Mouse (Mus musculus) thymus, postnatal 36 days (tissue): ENCODE data around the gene Pde11a.
A peak's percentile ranks its signal among the peaks of the same experiment; 100 is the strongest.

Experiments used
- DNase-seq, 2 experiments: peaks; one replicate each; pipeline ENCODE4 v3.0.0; 2022; ENCODE audit warnings: mixed read lengths in 2 of 2

The Pde11a gene

GRCm38 (mm10) chr2:76050092-76050491 is 288.5 kb downstream of the Pde11a start:
- DNase-seq, result no peak

DNA sequence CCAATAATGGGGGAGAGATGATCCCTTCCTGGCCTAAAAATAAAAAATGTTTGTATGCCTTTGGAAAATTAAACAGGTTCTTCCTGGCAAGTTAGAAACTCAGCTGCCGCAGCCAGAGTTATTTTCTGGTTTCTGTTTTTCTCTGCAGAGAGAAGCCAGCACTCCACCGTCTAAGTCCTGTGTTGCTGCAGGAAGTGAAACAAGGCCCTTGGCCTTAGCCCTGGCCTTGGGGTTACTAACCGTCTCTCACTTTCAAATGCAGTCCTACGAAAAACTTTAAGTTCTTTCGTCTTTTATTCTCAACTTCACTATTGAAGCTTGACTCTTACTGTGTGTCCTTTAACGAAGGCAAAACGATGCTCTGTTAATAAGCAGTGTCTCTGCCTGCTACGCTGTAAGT is 289.0 kb downstream of the Pde11a start:
- no peak for DNase-seq

- DNase-seq, result no peak
Measured at GRCm38 (mm10) chr2:76047740-76048139, 290.8 kb downstream of the Pde11a start.

- DNase-seq, result no peak
Measured at GRCm38 (mm10) chr2:76042210-76042609, 296.4 kb downstream of the Pde11a start.

DNA sequence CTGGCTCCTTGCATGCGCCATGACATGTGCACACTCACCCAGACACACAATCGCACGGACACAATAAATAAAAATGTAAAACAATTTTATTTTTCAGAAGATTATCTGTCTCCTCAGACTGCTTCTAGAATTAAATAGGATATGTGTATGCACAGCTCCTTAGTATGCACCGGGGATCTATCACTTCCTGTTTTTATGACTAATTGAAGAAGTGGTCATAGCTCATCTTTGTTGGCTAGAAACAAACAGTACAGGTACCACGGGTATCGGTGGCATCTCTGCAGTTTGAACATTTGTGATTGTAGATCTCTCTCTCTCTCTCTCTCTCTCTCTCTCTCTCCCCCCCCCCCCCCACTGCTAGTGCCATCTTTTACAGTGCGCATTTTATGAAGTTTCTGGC is 298.5 kb downstream of the Pde11a start:
- DNase-seq, result no peak

GRCm38 (mm10) chr2:76030080-76030479 is 308.5 kb downstream of the Pde11a start:
- DNase-seq, result no peak

DNA sequence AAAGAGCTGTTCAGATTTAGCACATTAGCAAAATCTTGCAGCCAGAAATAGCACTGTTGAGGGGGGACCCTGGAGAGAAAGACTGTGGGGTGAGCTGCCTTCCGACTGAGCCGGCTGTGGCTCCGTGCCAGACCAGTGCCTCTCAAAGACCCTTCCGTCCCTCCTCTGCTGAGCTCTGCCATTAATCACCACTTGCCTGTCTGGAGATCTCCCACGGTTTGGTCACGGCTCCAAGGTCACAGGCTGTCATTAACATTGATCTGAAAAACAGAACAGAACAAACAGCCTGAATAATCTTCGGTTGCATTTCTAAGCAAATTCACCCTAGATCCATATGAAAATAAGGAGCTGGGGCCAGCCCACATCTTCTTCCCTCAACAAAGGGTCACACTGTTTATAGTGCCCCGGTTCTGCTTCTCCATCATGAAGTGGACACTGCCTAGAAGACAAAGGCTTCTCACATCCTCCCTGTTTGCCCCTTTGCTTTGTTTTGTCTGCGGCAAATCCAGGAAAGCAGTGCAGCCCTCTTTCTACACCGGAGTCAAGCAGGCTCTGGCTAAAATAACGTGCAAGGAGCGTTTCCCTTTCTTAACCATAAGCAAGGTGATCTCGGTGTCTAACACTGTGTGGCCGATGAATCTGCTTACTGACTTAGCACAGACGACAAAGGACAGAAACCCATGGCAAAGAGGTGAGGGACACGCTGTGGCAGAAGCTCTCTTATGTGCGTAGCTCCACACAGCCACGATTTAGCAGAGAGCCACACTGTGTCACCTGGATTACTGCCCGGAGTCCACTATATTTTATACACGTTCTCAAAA is 309.3 kb downstream of the Pde11a start:
- DNase-seq, result no peak

DNA sequence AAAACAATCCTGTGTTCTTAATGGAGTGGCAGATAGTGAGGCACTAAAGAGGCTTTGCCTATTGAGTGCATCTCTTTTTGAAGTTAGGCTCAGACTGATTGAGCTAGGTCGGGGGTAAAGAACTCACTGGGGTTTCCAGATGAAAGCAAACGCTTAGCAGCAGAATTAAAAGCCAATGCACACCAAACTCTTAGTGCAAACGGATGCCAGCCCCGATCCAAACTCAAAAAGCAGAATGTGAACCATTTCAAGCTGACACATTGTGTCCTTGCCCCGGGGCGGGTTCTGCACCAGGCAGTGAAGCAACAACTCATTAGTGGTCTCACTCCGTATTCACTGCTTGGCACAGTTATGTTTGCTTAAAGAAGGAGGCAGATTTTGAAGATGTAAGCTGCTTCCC is 321.7 kb downstream of the Pde11a start:
- no peak for DNase-seq

- no peak for DNase-seq
Measured at GRCm38 (mm10) chr2:76016136-76016535, 322.4 kb downstream of the Pde11a start.

DNA sequence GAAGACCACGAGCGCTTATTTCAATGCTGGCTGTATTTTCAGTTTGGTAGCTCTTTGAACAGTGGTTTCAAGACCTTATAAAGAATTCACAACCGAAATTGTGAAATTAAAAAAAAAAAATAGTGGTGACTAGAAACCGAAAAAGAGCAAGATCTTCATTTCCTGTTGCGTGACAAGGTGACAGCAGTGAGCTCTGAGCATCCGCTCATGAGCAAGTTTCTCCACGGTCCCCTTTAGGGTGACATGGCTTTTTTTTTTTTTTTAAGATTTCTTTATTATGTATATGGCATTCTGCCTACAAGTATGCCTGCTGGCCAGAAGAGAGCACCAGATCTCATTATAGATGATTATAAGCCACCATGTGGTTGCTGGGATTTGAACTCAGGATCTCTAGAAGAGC is 323.1 kb downstream of the Pde11a start:
- DNase-seq, result no peak

GRCm38 (mm10) chr2:76014659-76015058 is 323.9 kb downstream of the Pde11a start:
- DNase-seq, result no peak

- no peak for DNase-seq
Measured at GRCm38 (mm10) chr2:76006194-76006593, 332.4 kb downstream of the Pde11a start.

- DNase-seq, result no peak
Measured at GRCm38 (mm10) chr2:76002899-76003298, 335.7 kb downstream of the Pde11a start.

- peak; percentile 61 to 69 for DNase-seq
Measured at GRCm38 (mm10) chr2:76001392-76001791, 337.2 kb downstream of the Pde11a start.

GRCm38 (mm10) chr2:75999636-76000035 is 338.9 kb downstream of the Pde11a start:
- no peak for DNase-seq

DNA sequence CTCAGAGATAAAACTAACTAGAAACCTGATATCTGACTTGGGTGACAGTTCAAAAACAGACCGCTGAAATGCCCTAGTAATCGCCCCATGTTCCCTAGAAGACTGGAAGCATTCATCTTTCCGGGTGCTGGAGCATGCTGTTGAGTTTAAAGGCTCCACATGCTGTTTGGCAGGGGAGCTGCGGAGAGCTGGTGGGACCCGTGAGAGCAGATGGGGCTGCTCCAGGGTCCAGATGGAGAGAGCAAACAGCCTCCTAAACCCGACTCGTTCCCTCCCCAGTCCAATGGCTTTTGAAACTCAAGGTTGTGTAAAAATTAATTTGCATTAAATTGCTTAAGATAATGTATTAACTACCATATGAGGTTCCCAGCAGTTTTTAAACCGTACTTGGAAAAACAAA is 339.9 kb downstream of the Pde11a start:
- DNase-seq, result no peak

GRCm38 (mm10) chr2:75997726-75998125 is 340.8 kb downstream of the Pde11a start:
- DNase-seq, result no peak

GRCm38 (mm10) chr2:75994841-75995240 is 343.7 kb downstream of the Pde11a start:
- DNase-seq, result no peak

- no peak for DNase-seq
Measured at GRCm38 (mm10) chr2:75991581-75992205, 346.9 kb downstream of the Pde11a start.

DNA sequence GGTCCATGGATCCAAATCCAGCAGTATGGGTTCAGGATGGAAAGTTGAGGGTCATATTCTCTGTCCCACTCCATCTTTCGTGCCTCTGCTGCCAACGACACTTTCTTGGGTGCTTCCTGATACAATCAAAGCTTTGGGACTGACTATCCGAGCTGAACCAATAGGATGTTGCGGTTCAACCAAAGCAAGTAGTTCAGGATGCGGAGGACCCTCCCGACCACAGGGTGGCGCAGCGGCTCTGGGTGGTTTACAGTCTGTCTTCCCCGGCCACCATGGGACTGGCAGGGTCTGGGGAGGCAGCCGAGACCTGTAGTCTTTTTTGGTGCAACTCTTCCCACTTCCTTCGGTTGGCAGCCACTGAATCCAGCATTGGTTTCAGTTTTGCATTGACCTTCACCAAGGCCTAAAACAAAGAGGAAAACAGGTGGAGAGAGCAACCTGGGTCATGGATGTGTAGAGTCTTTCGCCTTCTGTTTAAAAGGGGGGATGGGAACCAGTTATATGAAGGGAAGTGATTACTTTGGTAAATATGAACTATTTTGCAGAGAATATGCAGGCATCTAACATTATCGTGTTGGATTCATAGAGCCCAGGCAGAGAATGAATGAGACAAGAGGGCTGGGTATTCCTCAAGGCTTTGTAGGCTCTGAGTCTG is 347.6 kb downstream of the Pde11a start:
- DNase-seq, result peak; percentile 63 to 69

GRCm38 (mm10) chr2:75989694-75990093 is 348.9 kb downstream of the Pde11a start:
- DNase-seq, result no peak

DNA sequence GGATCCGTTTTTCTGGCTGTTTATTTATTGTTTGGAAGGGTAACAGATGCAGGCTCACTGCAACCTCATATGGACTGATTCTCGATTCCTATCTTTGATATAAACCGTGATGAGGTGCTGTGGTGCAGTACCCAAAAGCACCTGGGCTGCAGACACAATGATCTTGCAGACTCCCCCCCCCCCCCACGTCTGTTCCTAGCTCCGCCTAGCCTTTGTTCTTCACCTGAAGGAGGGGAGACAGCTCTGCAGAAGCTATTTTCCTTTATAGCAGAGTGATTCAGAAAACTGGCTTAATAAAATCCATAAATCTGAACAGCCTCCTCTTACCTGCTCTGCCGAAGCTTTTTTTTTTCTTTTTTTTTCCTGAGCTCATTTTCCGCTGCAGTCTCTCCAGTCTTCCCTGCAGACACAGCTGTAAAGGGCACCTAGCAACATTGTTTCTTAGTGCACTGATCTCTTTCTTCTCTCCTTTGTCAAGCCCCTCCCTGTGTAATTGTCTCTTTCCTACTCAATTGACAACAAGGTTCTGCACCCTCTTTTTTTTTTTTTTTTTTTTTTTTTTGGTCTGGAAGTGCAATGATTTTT is 349.7 kb downstream of the Pde11a start:
- DNase-seq, result no peak

DNA sequence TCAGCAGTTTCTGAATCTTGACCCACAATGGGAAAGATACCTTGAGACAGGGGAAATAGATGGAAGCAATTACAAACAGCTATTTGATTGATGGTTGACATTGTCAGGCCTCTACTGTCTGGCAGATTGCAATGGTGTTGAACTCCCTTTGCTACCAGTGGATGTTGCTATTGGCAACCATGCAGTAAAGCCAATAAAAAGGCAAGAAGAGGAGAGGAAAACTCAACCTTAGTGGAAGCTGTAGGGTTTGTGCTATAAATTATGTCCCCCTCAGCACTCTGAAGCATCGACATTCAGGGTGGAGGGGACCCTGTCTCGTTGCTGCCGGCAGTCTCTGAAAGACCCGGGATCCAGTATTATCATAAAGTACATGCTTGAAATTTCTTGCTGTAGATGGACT is 350.2 kb downstream of the Pde11a start:
- no peak for DNase-seq

- no peak for DNase-seq
Measured at GRCm38 (mm10) chr2:75987739-75988138, 350.8 kb downstream of the Pde11a start.
